In genomic region chr7:16811649-16812070, GRCm38 (mm10) we compare ENCODE assay signal across 8 mouse cellular contexts. TPM values are rescaled to one million over a fixed set of nuclear protein-coding genes. Genes with fewer than 3 reads are reported as not detected.
DNase-seq lines count a peak whose midpoint lies in the region; ATAC-seq and TF ChIP-seq lines count a peak whose summit lies in the region.
"Had no signal": no experiment of that assay in that cellular context is flagged by ENCODE, and none has a peak within 500 bp of the region (broad histone marks: within the 10 kb centered on the region; RNA-seq: fewer than 3 reads in every experiment).

No protein-coding gene starts in this region.

- TF ChIP-seq CTCF in lung, adult 2 months (IDR thresholded peaks at IDR 0.05; ENCODE audit: insufficient read depth, low read length): no peak
- no peak for TF ChIP-seq CTCF in forebrain, postnatal 0 days (IDR thresholded peaks at IDR 0.05; ENCODE audit: low read depth)

- no peak for TF ChIP-seq POLR2A in lung, adult 2 months (IDR thresholded peaks at IDR 0.05; ENCODE audit: borderline replicate concordance, extremely low read depth, low read depth, low read length)

- peak overlapping the region; percentile 84 for H3K4me2 ChIP-seq in lung, embryonic 16.5 days (ENCODE audit: low read depth, low read length)
- peak overlapping the region; percentile 92 for H3K4me2 ChIP-seq in forebrain, postnatal 0 days (ENCODE audit: low read depth)
- peak overlapping the region; percentile 88 for H3K4me2 ChIP-seq in limb, embryonic 15.5 days
- H3K4me2 ChIP-seq in stomach, embryonic 15.5 days: peak overlapping the region; percentile 79

- no peaks in the 10 kb centered on the region; the same call in 1 of the 2 replicates for H3K27me3 ChIP-seq in lung, embryonic 16.5 days (ENCODE audit: control insufficient read depth, insufficient read depth, low read depth, low read length)
- no peaks in the 10 kb centered on the region for H3K27me3 ChIP-seq in forebrain, postnatal 0 days (ENCODE audit: insufficient read depth, low read length)
- H3K27me3 ChIP-seq in limb, embryonic 15.5 days: peaks cover 26% of the 10 kb centered on the region
- H3K27me3 ChIP-seq in stomach, embryonic 15.5 days (replicated peaks): 0 out of 2 replicates have a peak, but pooled peaks cover 15% of the 10 kb centered on the region

- H3K9ac ChIP-seq in lung, embryonic 16.5 days (ENCODE audit: low read length): peak overlapping the region; percentile 57
- H3K9ac ChIP-seq in forebrain, postnatal 0 days: peak overlapping the region; percentile 67
- peak overlapping the region; percentile 23; the same call in 1 of the 2 replicates for H3K9ac ChIP-seq in limb, embryonic 15.5 days
- H3K9ac ChIP-seq in stomach, embryonic 15.5 days: no peak overlapping the region

- H3K27ac ChIP-seq in lung, embryonic 16.5 days (ENCODE audit: low read length): no peak overlapping the region
- peak overlapping the region; percentile 80 for H3K27ac ChIP-seq in forebrain, postnatal 0 days (ENCODE audit: low read depth, low read length)
- H3K27ac ChIP-seq in limb, embryonic 15.5 days: no peak overlapping the region
- no peak overlapping the region for H3K27ac ChIP-seq in stomach, embryonic 15.5 days
- H3K27ac ChIP-seq: macrophage had no signal

- ATAC-seq in lung, embryonic 16.5 days (ENCODE audit: low read depth): no peak
- ATAC-seq in forebrain, postnatal 0 days: no peak
- ATAC-seq in limb, embryonic 15.5 days (ENCODE audit: insufficient number of reproducible peaks, low FRiP score, low TSS enrichment, low read depth): no peak
- ATAC-seq in stomach, embryonic 15.5 days (ENCODE audit: insufficient read depth, low FRiP score, low read depth): no peak

- peaks cover 21% of the 10 kb centered on the region for H3K4me1 ChIP-seq in lung, embryonic 16.5 days (replicated peaks; ENCODE audit: control insufficient read depth, insufficient read depth, low read length)
- H3K4me1 ChIP-seq in lung, adult 2 months (ENCODE audit: control insufficient read depth, insufficient read depth, low read length): no peaks in the 10 kb centered on the region
- peaks cover 17% of the 10 kb centered on the region for H3K4me1 ChIP-seq in forebrain, postnatal 0 days (ENCODE audit: insufficient read depth)
- H3K4me1 ChIP-seq in limb, embryonic 15.5 days: peaks cover 30% of the 10 kb centered on the region
- peaks cover 33% of the 10 kb centered on the region for H3K4me1 ChIP-seq in stomach, embryonic 15.5 days

- 25% methylated on average over 17 of the region's 17 CpGs for WGBS in lung, embryonic 16.5 days
- 80% methylated on average over 17 of the region's 17 CpGs for WGBS in lung, adult 2 months
- WGBS in forebrain, postnatal 0 days: 18% methylated on average over 17 of the region's 17 CpGs
- WGBS in limb, embryonic 15.5 days: 27% methylated on average over 17 of the region's 17 CpGs
- 41% methylated on average over 17 of the region's 17 CpGs for WGBS in stomach, embryonic 15.5 days

- H3K9me3 ChIP-seq in lung, embryonic 16.5 days (ENCODE audit: control insufficient read depth, low read length): no peaks in the 10 kb centered on the region
- no peaks in the 10 kb centered on the region for H3K9me3 ChIP-seq in forebrain, postnatal 0 days (ENCODE audit: low read length)
- no peaks in the 10 kb centered on the region for H3K9me3 ChIP-seq in limb, embryonic 15.5 days
- H3K9me3 ChIP-seq in stomach, embryonic 15.5 days: no peaks in the 10 kb centered on the region

- H3K4me3 ChIP-seq in lung, embryonic 16.5 days (ENCODE audit: low read length): peak overlapping the region; percentile 47
- H3K4me3 ChIP-seq in lung, adult 2 months (replicated peaks; ENCODE audit: extremely low read depth, low read depth, low read length): no peak overlapping the region
- peak overlapping the region; percentile 52 for H3K4me3 ChIP-seq in forebrain, postnatal 0 days (ENCODE audit: low read depth, low read length)
- peak overlapping the region; percentile 46 for H3K4me3 ChIP-seq in limb, embryonic 15.5 days
- H3K4me3 ChIP-seq in stomach, embryonic 15.5 days (replicated peaks): peak overlapping the region; percentile 38

- peaks cover 13% of the 10 kb centered on the region for H3K36me3 ChIP-seq in lung, embryonic 16.5 days (ENCODE audit: control insufficient read depth, insufficient read depth, low read length)
- H3K36me3 ChIP-seq in forebrain, postnatal 0 days (ENCODE audit: insufficient read depth): peaks cover 4% of the 10 kb centered on the region; the same call in 1 of the 2 replicates
- H3K36me3 ChIP-seq in limb, embryonic 15.5 days: peaks cover 47% of the 10 kb centered on the region
- peaks cover 8% of the 10 kb centered on the region; the same call in 1 of the 2 replicates for H3K36me3 ChIP-seq in stomach, embryonic 15.5 days

- no peak for DNase-seq in lung, adult 2 months
- no peak for DNase-seq in forebrain, postnatal 0 days
- DNase-seq in frontal cortex, adult 2 months (ENCODE audit: extremely low spot score in 1 of 2, low spot score in 1 of 2): no peak
- DNase-seq in thymus, postnatal 4 days: no peak

RNA-seq across cellular contexts. Expression of gene Strn4, which starts 4.0 kb away (rescaled TPM):
- 87.1 and 92.1 TPM in 2 replicates for polyA plus RNA-seq in lung, embryonic 16.5 days (2015; fragmentation: Nextera tagmentation; extraction: Ambion mirVana)
- polyA plus RNA-seq in lung, adult 2 months (2012; rRNA removed): 164 and 180 TPM in 2 replicates
- 240 and 243 TPM in 2 replicates for total RNA-seq in forebrain, postnatal 0 days (2014; rRNA removed)
- 168 and 169 TPM in 2 replicates for polyA plus RNA-seq in forebrain, postnatal 0 days (2015; fragmentation: Nextera tagmentation; extraction: Ambion mirVana)
- 85.8 and 96.1 TPM in 2 replicates for polyA plus RNA-seq in limb, embryonic 15.5 days (2015; fragmentation: Nextera tagmentation; extraction: Ambion mirVana)
- 87.2 and 89.4 TPM in 2 replicates for polyA plus RNA-seq in stomach, embryonic 15.5 days (2015; fragmentation: Nextera tagmentation; extraction: Ambion mirVana)
- polyA plus RNA-seq in frontal cortex, adult 2 months (2012; rRNA removed): 262 TPM in 2 replicates

RNA-seq across cellular contexts. Expression of gene Fkrp, which starts 4.9 kb away (rescaled TPM):
- 28.1 and 28.9 TPM in 2 replicates for polyA plus RNA-seq in lung, embryonic 16.5 days (2015; fragmentation: Nextera tagmentation; extraction: Ambion mirVana)
- polyA plus RNA-seq in lung, adult 2 months (2012; rRNA removed): 41.7 and 42.0 TPM in 2 replicates
- 40.0 and 54.6 TPM in 2 replicates for total RNA-seq in forebrain, postnatal 0 days (2014; rRNA removed)
- polyA plus RNA-seq in forebrain, postnatal 0 days (2015; fragmentation: Nextera tagmentation; extraction: Ambion mirVana): 31.7 and 37.8 TPM in 2 replicates
- 25.8 and 27.1 TPM in 2 replicates for polyA plus RNA-seq in limb, embryonic 15.5 days (2015; fragmentation: Nextera tagmentation; extraction: Ambion mirVana)
- polyA plus RNA-seq in stomach, embryonic 15.5 days (2015; fragmentation: Nextera tagmentation; extraction: Ambion mirVana): 28.4 and 29.1 TPM in 2 replicates
- 38.2 and 40.3 TPM in 2 replicates for polyA plus RNA-seq in frontal cortex, adult 2 months (2012; rRNA removed)

RNA-seq across cellular contexts. Expression of gene Slc1a5, which starts 30.5 kb away (rescaled TPM):
- polyA plus RNA-seq in lung, embryonic 16.5 days (2015; fragmentation: Nextera tagmentation; extraction: Ambion mirVana): 46.7 and 47.2 TPM in 2 replicates
- polyA plus RNA-seq in lung, adult 2 months (2012; rRNA removed): 190 and 201 TPM in 2 replicates
- total RNA-seq in forebrain, postnatal 0 days (2014; rRNA removed): 6.3 and 9.3 TPM in 2 replicates
- 7.2 and 7.5 TPM in 2 replicates for polyA plus RNA-seq in forebrain, postnatal 0 days (2015; fragmentation: Nextera tagmentation; extraction: Ambion mirVana)
- 32.5 and 39.5 TPM in 2 replicates for polyA plus RNA-seq in limb, embryonic 15.5 days (2015; fragmentation: Nextera tagmentation; extraction: Ambion mirVana)
- polyA plus RNA-seq in stomach, embryonic 15.5 days (2015; fragmentation: Nextera tagmentation; extraction: Ambion mirVana): 64.2 and 66.3 TPM in 2 replicates
- polyA plus RNA-seq in frontal cortex, adult 2 months (2012; rRNA removed): 12.6 and 13.4 TPM in 2 replicates

RNA-seq across cellular contexts. Expression of gene Prkd2, which starts 31.0 kb away (rescaled TPM):
- 21.7 and 23.3 TPM in 2 replicates for polyA plus RNA-seq in lung, embryonic 16.5 days (2015; fragmentation: Nextera tagmentation; extraction: Ambion mirVana)
- polyA plus RNA-seq in lung, adult 2 months (2012; rRNA removed): 97.2 and 121 TPM in 2 replicates
- total RNA-seq in forebrain, postnatal 0 days (2014; rRNA removed): 2.9 and 3.9 TPM in 2 replicates
- 2.7 and 4.0 TPM in 2 replicates for polyA plus RNA-seq in forebrain, postnatal 0 days (2015; fragmentation: Nextera tagmentation; extraction: Ambion mirVana)
- 20.5 and 21.9 TPM in 2 replicates for polyA plus RNA-seq in limb, embryonic 15.5 days (2015; fragmentation: Nextera tagmentation; extraction: Ambion mirVana)
- 11.6 and 12.2 TPM in 2 replicates for polyA plus RNA-seq in stomach, embryonic 15.5 days (2015; fragmentation: Nextera tagmentation; extraction: Ambion mirVana)
- polyA plus RNA-seq in frontal cortex, adult 2 months (2012; rRNA removed): 6.4 and 6.7 TPM in 2 replicates
